Mouse (Mus musculus) kidney, adult 2 months (tissue): ENCODE data around the gene Lrrc9.

ENCODE experiments used
- CTCF ChIP-seq: fragments of 200-500 bp; conservative IDR thresholded peaks from 2 replicates; pipeline ENCODE4 v1.5.1; 2011; ENCODE audit warnings: low read depth, mild to moderate bottlenecking, control low read depth, low read length, moderate library complexity, mixed read lengths; ENCODE audit not compliant: insufficient read depth, insufficient read length
- POLR2A ChIP-seq: fragments of 200-500 bp; IDR thresholded peaks from one replicate; pipeline ENCODE4 v1.6.1; 2011; ENCODE audit warnings: low read depth, low read length, control low read depth

GRCm38 (mm10) chr12:72538571-72538970, 96.9 kb downstream of the Lrrc9 start:
- no peak for TF ChIP-seq CTCF
- TF ChIP-seq POLR2A: no peak
